Mouse (Mus musculus) hindbrain, embryonic 12.5 days (tissue): ENCODE data around the gene Card14. TPM values are rescaled to one million over a fixed set of nuclear protein-coding genes. Genes with fewer than 3 reads are reported as not detected.

Experiments used
- ATAC-seq: fragments of 200-750 bp; cut with Nextera tagmentation; 2 replicates; pipeline ENCODE4 v1.8.0; 2017; ENCODE audit warnings: moderate TSS enrichment; ENCODE audit not compliant: low FRiP score
- H3K27ac ChIP-seq: fragments of 300-500 bp; sonication (generic); 2 replicates; pipeline ENCODE4 v1.5.1; 2016; ENCODE audit warnings: mild to moderate bottlenecking
- H3K27me3 ChIP-seq: fragments of 300-500 bp; sonication (generic); 2 replicates; pipeline ENCODE4 v1.6.1; 2016; ENCODE audit warnings: mild to moderate bottlenecking
- H3K36me3 ChIP-seq: fragments of 300-500 bp; sonication (generic); 2 replicates; pipeline ENCODE4 v1.6.1; 2016; ENCODE audit warnings: mild to moderate bottlenecking
- H3K4me1 ChIP-seq: fragments of 300-500 bp; sonication (generic); 2 replicates; pipeline ENCODE4 v1.6.1; 2016
- H3K4me2 ChIP-seq: fragments of 300-500 bp; sonication (generic); replicated peaks from 2 replicates; pipeline ENCODE4 v1.6.1; 2016; ENCODE audit warnings: mild to moderate bottlenecking
- H3K4me3 ChIP-seq: fragments of 300-500 bp; sonication (generic); 2 replicates; pipeline ENCODE4 v1.5.1; 2016; ENCODE audit warnings: mild to moderate bottlenecking
- H3K9ac ChIP-seq: fragments of 300-500 bp; sonication (generic); 2 replicates; pipeline ENCODE4 v1.6.1; 2016; ENCODE audit warnings: mild to moderate bottlenecking, moderate library complexity
- H3K9me3 ChIP-seq: fragments of 300-500 bp; sonication (generic); replicated peaks from 2 replicates; pipeline ENCODE4 v1.6.1; 2016; ENCODE audit warnings: mild to moderate bottlenecking
- WGBS: fragments of 180-500 bp; shearing (Covaris S2); methylation state at CpG from one replicate; pipeline ENCODE4 v1.1.7; 2016; 5-methylcytosine and 5-hydroxymethylcytosine counted together
- polyA plus RNA-seq: library from polyadenylated mRNA; unstranded; fragments of >200 nt; fragmentation: Nextera tagmentation; extraction: Ambion mirVana; gene quantifications from 2 replicates; pipeline ENCODE4 v1.2.1, GENCODE M21; 2016

Card14 gene
- polyA plus RNA-seq, 1 experiment from 2014 or later = 0.27 TPM

DNA sequence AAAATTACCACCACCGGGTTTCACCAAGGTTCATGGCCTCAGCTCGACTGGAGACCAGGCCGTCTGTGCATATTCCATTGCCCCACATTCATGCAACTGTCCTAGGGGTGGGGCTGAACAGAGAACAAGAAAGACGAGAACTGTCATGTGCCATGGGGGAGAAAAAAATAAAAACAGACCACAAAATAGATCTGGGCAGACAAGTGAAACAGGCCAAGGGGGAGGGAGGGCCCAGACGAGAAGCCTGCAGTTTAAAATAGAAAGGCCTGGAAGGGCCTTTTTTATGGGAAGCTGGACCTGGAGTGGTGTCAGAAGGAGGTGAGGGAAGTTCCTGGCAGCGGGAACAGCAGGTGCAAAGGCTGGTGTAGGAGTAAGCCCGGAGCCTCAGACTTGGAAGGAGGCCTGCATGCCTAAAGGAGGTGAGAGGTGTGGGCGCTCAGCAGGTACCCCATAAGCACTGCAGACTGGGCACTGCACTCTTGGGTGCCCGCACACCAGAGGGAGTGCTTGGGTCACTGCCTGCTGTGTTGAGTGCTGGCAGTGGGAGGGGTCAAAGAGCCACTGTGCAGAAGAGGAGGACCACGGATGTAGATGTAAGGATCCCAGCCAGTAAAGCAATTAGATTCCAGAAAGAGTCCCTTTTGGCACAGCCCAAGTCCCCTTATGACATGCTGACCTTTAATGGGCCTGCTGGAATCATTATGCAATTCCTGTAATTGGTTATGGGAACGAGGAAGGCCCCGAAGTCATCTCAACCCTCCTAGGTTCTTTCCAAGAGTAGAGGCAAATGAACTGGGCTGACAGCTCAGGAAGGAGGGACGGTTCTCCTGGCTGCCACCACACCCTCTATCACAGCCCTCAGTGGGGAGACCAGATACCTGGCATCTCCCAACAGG lies 558 bp upstream of the Card14 start:
- Histone ChIP-seq H3K27ac (no peak overlapping the region), H3K4me1 (no peaks in the 10 kb centered on the region; the same call in 1 of the 2 replicates), H3K27me3 (peaks cover 23% of the 10 kb centered on the region), H3K36me3 (no peaks in the 10 kb centered on the region), H3K4me2 (no peak overlapping the region), H3K4me3 (no peak overlapping the region), H3K9me3 (no peaks in the 10 kb centered on the region), H3K9ac (no peak overlapping the region)
- ATAC-seq = no peak
- 67% methylated on average over 13 of the region's 13 CpGs for WGBS

GRCm38 (mm10) chr11:119307916-119308315 lies 348 bp downstream of the Card14 start:
- ATAC-seq = no peak
- WGBS = 37% methylated on average over 11 of the region's 11 CpGs
- H3K4me1 ChIP-seq = no peaks in the 10 kb centered on the region; the same call in 1 of the 2 replicates
- H3K4me2 ChIP-seq = no peak overlapping the region
- no peaks in the 10 kb centered on the region for H3K36me3 ChIP-seq
- H3K4me3 ChIP-seq = no peak overlapping the region
- no peak overlapping the region for H3K27ac ChIP-seq
- peaks cover 23% of the 10 kb centered on the region for H3K27me3 ChIP-seq
- no peaks in the 10 kb centered on the region for H3K9me3 ChIP-seq
- no peak overlapping the region for H3K9ac ChIP-seq

DNA sequence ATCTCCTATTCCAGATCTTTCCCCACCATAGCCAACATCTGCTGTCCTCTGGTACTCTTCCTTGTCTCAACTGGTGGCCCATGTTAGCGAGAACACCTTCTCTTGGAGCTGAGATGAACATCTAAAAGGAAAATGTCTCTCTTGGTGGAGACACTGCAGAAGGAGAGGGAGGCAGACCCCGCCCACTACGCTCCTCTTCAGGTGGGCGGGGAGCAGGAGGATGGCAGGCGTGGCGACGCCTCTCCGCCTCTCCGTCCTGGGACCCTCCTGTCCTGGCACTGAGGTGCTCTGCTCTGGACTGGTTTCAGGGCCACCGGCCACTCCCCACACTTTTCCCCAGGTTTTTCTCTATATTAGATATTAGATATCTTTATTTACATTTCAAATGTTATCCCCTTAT lies 3.1 kb downstream of the Card14 start:
- no peak for ATAC-seq

DNA sequence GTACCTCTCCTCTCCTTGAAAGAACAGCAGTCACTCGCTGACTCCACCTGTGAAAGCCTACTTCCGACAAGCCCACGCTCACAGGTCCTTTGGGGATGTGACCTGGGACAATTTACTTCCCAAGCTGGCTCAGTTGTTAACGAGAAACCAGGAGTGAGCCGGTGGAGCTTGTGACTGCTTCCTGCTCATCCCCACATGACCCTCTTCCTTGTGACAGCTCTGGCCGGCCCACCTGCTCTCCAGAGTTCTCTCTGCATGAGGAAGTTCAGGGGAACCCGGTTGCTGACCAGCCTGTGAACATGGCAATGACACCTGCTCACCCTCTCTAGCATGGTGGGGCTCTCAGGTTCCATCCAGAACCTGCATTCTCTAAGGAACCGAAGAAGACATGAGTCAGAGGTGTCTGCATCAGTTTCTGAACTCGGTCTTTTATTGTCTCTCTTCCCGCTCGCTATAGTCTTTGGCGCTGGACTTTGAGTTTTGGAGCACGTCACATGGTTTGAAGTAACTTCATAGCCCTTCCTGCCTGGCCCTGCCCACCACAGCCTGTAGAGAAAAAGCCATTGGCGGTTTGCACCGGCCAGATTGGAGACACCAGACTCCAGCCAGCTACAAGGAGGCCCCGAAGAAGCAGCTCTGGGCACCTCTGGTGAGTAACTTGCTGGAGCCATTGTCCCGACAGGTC lies 6.8 kb downstream of the Card14 start:
- H3K9ac ChIP-seq = no peak overlapping the region
- H3K4me1 ChIP-seq = no peaks in the 10 kb centered on the region
- no peak overlapping the region for H3K27ac ChIP-seq
- no peak overlapping the region for H3K4me2 ChIP-seq
- H3K27me3 ChIP-seq = peaks cover 8% of the 10 kb centered on the region
- no peaks in the 10 kb centered on the region for H3K9me3 ChIP-seq
- no peaks in the 10 kb centered on the region for H3K36me3 ChIP-seq
- WGBS = 86% methylated on average over 17 of the region's 17 CpGs
- no peak overlapping the region for H3K4me3 ChIP-seq
- ATAC-seq = no peak

More for the DNA sequence above, 3.1 kb downstream of the Card14 start:
- H3K36me3 ChIP-seq = no peaks in the 10 kb centered on the region
- H3K9me3 ChIP-seq = no peaks in the 10 kb centered on the region
- no peak overlapping the region for H3K4me2 ChIP-seq
- H3K4me3 ChIP-seq = no peak overlapping the region
- WGBS = 18% methylated on average over 10 of the region's 10 CpGs
- H3K27ac ChIP-seq = no peak overlapping the region
- H3K9ac ChIP-seq = no peak overlapping the region
- H3K4me1 ChIP-seq = no peaks in the 10 kb centered on the region; the same call in 1 of the 2 replicates
- peaks cover 8% of the 10 kb centered on the region for H3K27me3 ChIP-seq

DNA sequence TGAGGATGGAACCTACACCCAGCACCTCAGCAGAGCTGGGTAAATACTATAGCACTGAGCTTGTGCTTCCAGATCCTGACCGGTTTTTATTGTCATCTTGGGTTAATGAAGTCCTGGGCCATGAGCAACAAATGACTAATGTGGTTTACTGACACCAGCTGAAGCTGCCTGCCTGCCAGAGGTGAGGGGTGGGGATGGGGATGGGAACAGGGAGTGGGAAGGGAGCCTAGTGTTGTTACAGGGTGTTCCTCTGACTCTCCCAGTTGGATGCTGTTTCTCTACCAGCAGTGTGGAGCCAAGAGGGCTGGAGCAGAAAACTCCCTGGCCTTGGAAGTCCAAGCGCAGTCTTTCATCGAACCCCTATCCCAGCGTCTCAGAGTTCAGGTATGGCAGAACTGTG lies 9.2 kb downstream of the Card14 start:
- H3K9ac ChIP-seq = no peak overlapping the region
- no peaks in the 10 kb centered on the region for H3K36me3 ChIP-seq
- H3K4me2 ChIP-seq = no peak overlapping the region
- H3K27ac ChIP-seq = no peak overlapping the region
- no peak overlapping the region for H3K4me3 ChIP-seq
- 94% methylated on average over 4 of the region's 4 CpGs for WGBS
- no peaks in the 10 kb centered on the region for H3K27me3 ChIP-seq
- H3K4me1 ChIP-seq = no peaks in the 10 kb centered on the region
- no peak for ATAC-seq
- H3K9me3 ChIP-seq = no peaks in the 10 kb centered on the region

GRCm38 (mm10) chr11:119322521-119322920 lies 15.0 kb downstream of the Card14 start:
- Histone ChIP-seq H3K4me3 (no peak overlapping the region), H3K27me3 (no peaks in the 10 kb centered on the region), H3K4me2 (no peak overlapping the region), H3K4me1 (no peaks in the 10 kb centered on the region), H3K36me3 (no peaks in the 10 kb centered on the region), H3K9ac (no peak overlapping the region), H3K27ac (no peak overlapping the region), H3K9me3 (no peaks in the 10 kb centered on the region)
- ATAC-seq = no peak
- WGBS = 81% methylated on average over 13 of the region's 13 CpGs

- WGBS = 69% methylated on average over 1 of the region's 1 CpGs
- no peak overlapping the region for H3K27ac ChIP-seq
- no peak for ATAC-seq
These were observed 17.5 kb downstream of the Card14 start for GRCm38 (mm10) chr11:119325068-119325467.

DNA sequence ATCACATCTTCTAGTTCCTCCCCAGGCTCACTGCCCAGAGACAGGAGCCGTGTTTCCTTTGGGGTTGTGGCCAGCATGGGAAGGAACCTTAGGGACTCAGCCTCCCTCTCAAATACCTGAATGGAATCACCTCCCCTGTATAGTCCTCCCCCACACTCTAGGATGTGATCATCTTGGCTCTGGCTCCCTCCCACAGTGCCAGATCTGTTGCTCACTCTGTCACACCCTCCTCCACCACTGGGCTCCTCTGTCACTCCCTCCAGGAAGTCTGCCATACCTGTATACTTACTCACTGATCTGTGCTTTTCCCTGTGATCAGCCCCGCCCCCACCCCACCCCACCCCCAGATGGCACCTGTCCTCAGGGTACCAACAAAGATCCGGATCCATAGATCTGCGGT lies 23.0 kb downstream of the Card14 start:
- no peak for ATAC-seq
- 63% methylated on average over 4 of the region's 4 CpGs for WGBS
- no peaks in the 10 kb centered on the region for H3K9me3 ChIP-seq
- H3K4me3 ChIP-seq = no peak overlapping the region
- H3K36me3 ChIP-seq = no peaks in the 10 kb centered on the region
- no peaks in the 10 kb centered on the region; the same call in 1 of the 2 replicates for H3K27me3 ChIP-seq
- H3K4me2 ChIP-seq = no peak overlapping the region
- H3K4me1 ChIP-seq = no peaks in the 10 kb centered on the region
- H3K9ac ChIP-seq = no peak overlapping the region
- no peak overlapping the region for H3K27ac ChIP-seq

More at GRCm38 (mm10) chr11:119325068-119325467, 17.5 kb downstream of the Card14 start:
- no peak overlapping the region for H3K4me3 ChIP-seq
- no peaks in the 10 kb centered on the region for H3K27me3 ChIP-seq
- H3K9ac ChIP-seq = no peak overlapping the region
- H3K4me2 ChIP-seq = no peak overlapping the region
- H3K9me3 ChIP-seq = no peaks in the 10 kb centered on the region
- no peaks in the 10 kb centered on the region for H3K4me1 ChIP-seq
- H3K36me3 ChIP-seq = no peaks in the 10 kb centered on the region

DNA sequence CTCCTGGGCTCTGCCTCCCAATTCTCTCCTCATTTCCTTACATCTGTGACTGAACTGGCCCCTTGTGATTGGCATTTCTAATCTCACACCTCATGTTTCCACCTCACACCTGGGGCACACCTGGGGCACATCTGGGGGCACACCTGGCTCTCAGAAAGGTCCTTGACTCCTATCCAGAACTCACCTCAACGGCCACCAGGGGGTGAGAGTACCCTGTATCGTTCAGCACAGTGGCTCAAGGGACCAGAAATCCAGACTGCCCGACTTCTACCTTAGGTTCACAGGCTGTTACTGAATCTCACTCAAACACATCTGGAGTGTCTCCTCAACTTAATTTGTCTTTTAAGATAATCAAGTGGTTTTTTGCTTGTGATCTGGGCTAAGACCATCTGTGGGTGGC lies 24.4 kb downstream of the Card14 start:
- no peak overlapping the region for H3K4me2 ChIP-seq
- no peak overlapping the region for H3K9ac ChIP-seq
- no peaks in the 10 kb centered on the region for H3K9me3 ChIP-seq
- no peak for ATAC-seq
- no peak overlapping the region for H3K27ac ChIP-seq
- peaks cover 7% of the 10 kb centered on the region; the same call in 1 of the 2 replicates for H3K27me3 ChIP-seq
- no peak overlapping the region for H3K4me3 ChIP-seq
- whole genome bisulfite sequencing = 47% methylated on average over 3 of the region's 3 CpGs
- no peaks in the 10 kb centered on the region for H3K36me3 ChIP-seq
- no peaks in the 10 kb centered on the region for H3K4me1 ChIP-seq

DNA sequence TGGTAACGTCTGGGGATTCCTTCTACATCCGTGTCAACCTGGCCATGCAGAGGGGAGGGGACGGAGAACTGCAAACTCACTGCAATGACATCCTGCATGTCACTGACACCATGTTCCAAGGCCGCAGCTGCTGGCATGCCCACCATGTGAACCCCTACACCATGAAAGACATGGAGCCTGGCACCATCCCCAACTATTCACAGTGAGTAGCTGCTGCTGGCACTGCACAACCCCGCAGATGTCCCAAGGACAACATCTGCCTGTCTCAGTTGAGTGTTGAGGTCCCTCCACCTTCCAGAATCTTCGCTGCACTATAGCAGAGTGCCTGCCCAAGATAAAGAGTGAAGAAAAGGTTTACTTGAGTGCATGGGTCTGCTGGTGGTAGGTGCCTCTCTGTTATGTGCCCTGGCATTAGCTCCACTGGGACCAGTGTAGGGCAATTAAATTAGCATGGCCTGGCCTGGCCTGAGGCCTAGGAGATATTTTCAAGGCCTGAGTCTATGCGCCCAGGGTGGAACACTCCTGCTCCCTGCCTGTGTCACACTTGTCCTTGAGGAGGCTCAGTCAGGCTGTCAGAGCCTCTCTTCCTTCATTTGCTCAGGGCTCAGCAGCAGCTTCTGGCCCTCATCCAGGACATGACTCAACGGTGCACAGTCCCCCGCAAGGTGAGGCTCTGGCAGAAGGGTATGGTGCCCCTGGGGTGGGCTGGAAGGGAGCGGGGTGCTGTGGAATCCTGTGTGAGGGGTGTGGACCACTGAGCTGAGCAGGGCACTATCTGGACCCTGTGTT lies 30.9 kb downstream of the Card14 start:
- Histone ChIP-seq H3K9me3 (no peaks in the 10 kb centered on the region), H3K4me2 (no peak overlapping the region), H3K4me1 (no peaks in the 10 kb centered on the region), H3K27me3 (peaks cover 7% of the 10 kb centered on the region; the same call in 1 of the 2 replicates), H3K36me3 (no peaks in the 10 kb centered on the region), H3K9ac (no peak overlapping the region; the same call in 1 of the 2 replicates), H3K27ac (no peak overlapping the region), H3K4me3 (no peak overlapping the region)
- no peak for ATAC-seq
- 84% methylated on average over 10 of the region's 10 CpGs for WGBS

DNA sequence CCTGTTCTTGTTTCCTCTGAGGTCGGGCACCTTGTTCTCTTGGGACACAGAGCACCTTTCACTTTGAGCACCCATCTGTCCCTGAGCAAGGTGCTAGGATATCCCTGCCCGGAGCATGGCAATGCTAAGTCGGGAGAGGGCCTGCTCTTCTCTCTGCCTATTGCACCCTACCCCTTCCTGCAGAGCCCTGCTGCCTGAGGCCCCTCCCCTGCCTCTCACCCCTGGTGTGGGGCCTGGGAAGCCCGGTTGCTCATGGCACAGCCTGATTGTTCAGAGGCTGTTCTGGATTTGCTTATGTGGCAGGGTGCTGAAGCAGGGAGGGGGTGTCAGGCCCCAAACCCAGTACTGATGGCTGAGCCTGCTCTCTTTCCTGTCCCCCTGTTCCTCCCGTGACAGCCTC lies 31.6 kb downstream of the Card14 start:
- 0 out of 2 replicates have a peak, but pooled peaks cover 7% of the 10 kb centered on the region for H3K27me3 ChIP-seq
- H3K4me1 ChIP-seq = no peaks in the 10 kb centered on the region
- no peaks in the 10 kb centered on the region for H3K36me3 ChIP-seq
- no peak overlapping the region for H3K4me2 ChIP-seq
- H3K9me3 ChIP-seq = no peaks in the 10 kb centered on the region
- H3K4me3 ChIP-seq = no peak overlapping the region
- H3K9ac ChIP-seq = no peak overlapping the region; the same call in 1 of the 2 replicates
- ATAC-seq = no peak
- no peak overlapping the region for H3K27ac ChIP-seq
- WGBS = 41% methylated on average over 5 of the region's 5 CpGs

DNA sequence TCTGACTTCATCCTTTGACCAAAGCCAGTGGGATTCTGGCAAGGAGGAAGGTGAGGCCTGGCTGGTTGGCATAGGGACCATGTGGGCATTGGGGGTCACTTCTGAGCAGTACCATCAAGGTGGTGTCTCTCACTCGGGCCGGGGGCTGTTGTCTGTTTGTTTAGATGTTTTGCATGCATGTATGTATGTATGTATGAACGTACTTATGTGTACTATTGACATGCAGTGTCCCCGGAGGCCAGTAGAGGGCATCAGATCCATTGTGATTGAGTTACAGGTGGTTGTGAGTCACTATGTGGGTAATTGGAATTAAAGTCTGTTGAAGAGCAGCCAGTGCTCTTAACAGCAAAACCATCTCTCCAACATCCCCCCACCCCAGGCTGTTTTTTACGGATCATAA lies 32.1 kb downstream of the Card14 start:
- H3K9ac ChIP-seq = no peak overlapping the region
- WGBS = 2% methylated on average over 5 of the region's 5 CpGs
- no peak for ATAC-seq

More for the DNA sequence above, 32.1 kb downstream of the Card14 start:
- H3K4me2 ChIP-seq = no peak overlapping the region
- H3K9me3 ChIP-seq = no peaks in the 10 kb centered on the region
- no peaks in the 10 kb centered on the region for H3K4me1 ChIP-seq
- H3K27ac ChIP-seq = no peak overlapping the region
- H3K36me3 ChIP-seq = no peaks in the 10 kb centered on the region
- H3K4me3 ChIP-seq = no peak overlapping the region
- H3K27me3 ChIP-seq = 0 out of 2 replicates have a peak, but pooled peaks cover 7% of the 10 kb centered on the region
